Mouse (Mus musculus): Measurements from ENCODE around the gene Olfr124.

Olfr124 gene

GRCm38 (mm10) chr17:37799588-37799987 is at the start of gene Olfr124:
TSS of gene Olfr124 (plus strand) at chr17:37799888.
- no peak for TF ChIP-seq GATA4 (IDR thresholded peaks at IDR 0.05; ENCODE audit: insufficient replicate concordance, low read length)

GRCm38 (mm10) chr17:37768307-37768706 is 31.4 kb upstream of the Olfr124 start, which contains the start of gene Olfr122:
TSS of gene Olfr122 (plus strand) at chr17:37768607.
- no peak for TF ChIP-seq GATA4 (IDR thresholded peaks at IDR 0.05; ENCODE audit: insufficient replicate concordance, low read length)

- no peak for TF ChIP-seq GATA4 (IDR thresholded peaks at IDR 0.05; ENCODE audit: insufficient replicate concordance, low read length)
Observed at GRCm38 (mm10) chr17:37793229-37793628, 6.5 kb upstream of the Olfr124 start, which contains the start of gene Olfr123. TSS of gene Olfr123 (plus strand) at chr17:37793529.

- no peak for TF ChIP-seq GATA4 (IDR thresholded peaks at IDR 0.05; ENCODE audit: insufficient replicate concordance, low read length)
Observed at GRCm38 (mm10) chr17:37832649-37833048, 33.0 kb downstream of the Olfr124 start, which contains the start of gene Olfr125. TSS of gene Olfr125 (plus strand) at chr17:37832949.

GRCm38 (mm10) chr17:37847183-37847582 is 47.5 kb downstream of the Olfr124 start, which contains the start of gene Olfr126:
TSS of gene Olfr126 (plus strand) at chr17:37847483.
- no peak for TF ChIP-seq GATA4 (IDR thresholded peaks at IDR 0.05; ENCODE audit: insufficient replicate concordance, low read length)
